Mouse (Mus musculus): ENCODE data around the gene Clip1. TPM values are rescaled to one million over a fixed set of nuclear protein-coding genes. Genes with fewer than 3 reads are reported as not detected.

Gene Clip1
- polyA plus RNA-seq, 1 experiment from 2014 or later, result 81.2 TPM

GRCm38 (mm10) chr5:123573362-123573761, 111.1 kb downstream of the Clip1 start:
- WGBS, result 58% methylated on average over 8 of the region's 8 CpGs

GRCm38 (mm10) chr5:123572357-123573186, 111.8 kb downstream of the Clip1 start, which contains the start of gene Vps33a:
TSS of gene Vps33a (minus strand) at chr5:123573038.
- H3K4me3 ChIP-seq (replicated peaks), result peak within 1 kb of the TSS; percentile 93
- H3K9ac ChIP-seq (replicated peaks), result peak within 1 kb of the TSS; percentile 81
- H3K4me2 ChIP-seq (replicated peaks), result peak within 1 kb of the TSS; percentile 94
- peaks cover 41% of the 10 kb centered on the region for H3K36me3 ChIP-seq
- WGBS, result under 1% methylated on average over 54 of the region's 54 CpGs
- no peaks in the 10 kb centered on the region for H3K27me3 ChIP-seq
- H3K4me1 ChIP-seq (replicated peaks), result peaks cover 12% of the 10 kb centered on the region
- H3K27ac ChIP-seq, result peak within 1 kb of the TSS; percentile 73
- no peaks in the 10 kb centered on the region for H3K9me3 ChIP-seq
- peak; percentile 93 for ATAC-seq

More at GRCm38 (mm10) chr5:123573362-123573761, 111.1 kb downstream of the Clip1 start:
- H3K4me1 ChIP-seq (replicated peaks), result peaks cover 12% of the 10 kb centered on the region
- H3K4me2 ChIP-seq (replicated peaks), result peak overlapping the region; percentile 94
- peaks cover 41% of the 10 kb centered on the region for H3K36me3 ChIP-seq
- no peaks in the 10 kb centered on the region for H3K9me3 ChIP-seq
- peak overlapping the region; percentile 93 for H3K4me3 ChIP-seq (replicated peaks)
- no peak overlapping the region for H3K9ac ChIP-seq (replicated peaks)
- ATAC-seq, result peak; percentile 31
- no peak overlapping the region for H3K27ac ChIP-seq
- no peaks in the 10 kb centered on the region for H3K27me3 ChIP-seq

- H3K4me2 ChIP-seq (replicated peaks), result no peak overlapping the region
- ATAC-seq, result no peak
- H3K36me3 ChIP-seq, result peaks cover 93% of the 10 kb centered on the region
- H3K9me3 ChIP-seq, result no peaks in the 10 kb centered on the region
- WGBS, result 94% methylated on average over 11 of the region's 11 CpGs
- no peak overlapping the region for H3K4me3 ChIP-seq (replicated peaks)
- H3K27ac ChIP-seq, result no peak overlapping the region
- H3K9ac ChIP-seq (replicated peaks), result no peak overlapping the region
- no peaks in the 10 kb centered on the region for H3K27me3 ChIP-seq
- H3K4me1 ChIP-seq (replicated peaks), result no peaks in the 10 kb centered on the region
These were observed 123.3 kb downstream of the Clip1 start for GRCm38 (mm10) chr5:123561128-123561527.

- Histone ChIP-seq H3K9me3 (no peaks in the 10 kb centered on the region), H3K4me1 (replicated peaks) (no peaks in the 10 kb centered on the region), H3K36me3 (peaks cover 90% of the 10 kb centered on the region), H3K9ac (replicated peaks) (no peak overlapping the region), H3K27ac (no peak overlapping the region), H3K27me3 (no peaks in the 10 kb centered on the region), H3K4me2 (replicated peaks) (no peak overlapping the region), H3K4me3 (replicated peaks) (no peak overlapping the region)
- 94% methylated on average over 8 of the region's 8 CpGs for WGBS
- no peak for ATAC-seq
These were observed 124.8 kb downstream of the Clip1 start for GRCm38 (mm10) chr5:123559588-123559987.

GRCm38 (mm10) chr5:123556451-123556850, 128.0 kb downstream of the Clip1 start:
- no peak overlapping the region for H3K9ac ChIP-seq (replicated peaks)
- H3K4me2 ChIP-seq (replicated peaks), result no peak overlapping the region
- WGBS, result 76% methylated on average over 2 of the region's 2 CpGs
- no peaks in the 10 kb centered on the region for H3K27me3 ChIP-seq
- no peak overlapping the region for H3K4me3 ChIP-seq (replicated peaks)
- no peak overlapping the region for H3K27ac ChIP-seq
- H3K4me1 ChIP-seq (replicated peaks), result no peaks in the 10 kb centered on the region
- peaks cover 68% of the 10 kb centered on the region for H3K36me3 ChIP-seq
- no peak for ATAC-seq
- H3K9me3 ChIP-seq, result no peaks in the 10 kb centered on the region

GRCm38 (mm10) chr5:123555693-123556092, 128.7 kb downstream of the Clip1 start:
- Histone ChIP-seq H3K27ac (no peak overlapping the region), H3K4me3 (replicated peaks) (no peak overlapping the region), H3K9ac (replicated peaks) (no peak overlapping the region), H3K36me3 (peaks cover 62% of the 10 kb centered on the region), H3K4me2 (replicated peaks) (no peak overlapping the region), H3K9me3 (no peaks in the 10 kb centered on the region), H3K4me1 (replicated peaks) (no peaks in the 10 kb centered on the region), H3K27me3 (no peaks in the 10 kb centered on the region)
- ATAC-seq, result no peak
- WGBS, result 93% methylated on average over 7 of the region's 7 CpGs

GRCm38 (mm10) chr5:123533801-123534200, 150.6 kb downstream of the Clip1 start:
- H3K9me3 ChIP-seq, result no peaks in the 10 kb centered on the region
- H3K36me3 ChIP-seq, result peaks cover 84% of the 10 kb centered on the region
- H3K4me1 ChIP-seq (replicated peaks), result no peaks in the 10 kb centered on the region
- no peak overlapping the region for H3K4me3 ChIP-seq (replicated peaks)
- H3K9ac ChIP-seq (replicated peaks), result no peak overlapping the region
- 93% methylated on average over 10 of the region's 10 CpGs for WGBS
- H3K4me2 ChIP-seq (replicated peaks), result no peak overlapping the region
- H3K27ac ChIP-seq, result no peak overlapping the region
- H3K27me3 ChIP-seq, result no peaks in the 10 kb centered on the region
- ATAC-seq, result no peak

GRCm38 (mm10) chr5:123530056-123530455, 154.4 kb downstream of the Clip1 start:
- Histone ChIP-seq H3K27ac (no peak overlapping the region), H3K4me3 (replicated peaks) (no peak overlapping the region), H3K27me3 (no peaks in the 10 kb centered on the region), H3K36me3 (peaks cover 72% of the 10 kb centered on the region), H3K9ac (replicated peaks) (no peak overlapping the region), H3K4me2 (replicated peaks) (no peak overlapping the region), H3K9me3 (no peaks in the 10 kb centered on the region), H3K4me1 (replicated peaks) (peaks cover under 1% of the 10 kb centered on the region; the same call in 1 of the 2 replicates)
- WGBS, result 89% methylated on average over 8 of the region's 8 CpGs
- no peak for ATAC-seq

GRCm38 (mm10) chr5:123528641-123529040, 155.8 kb downstream of the Clip1 start:
- H3K36me3 ChIP-seq, result peaks cover 61% of the 10 kb centered on the region
- no peak overlapping the region for H3K27ac ChIP-seq
- no peaks in the 10 kb centered on the region for H3K27me3 ChIP-seq
- peaks cover 8% of the 10 kb centered on the region for H3K4me1 ChIP-seq (replicated peaks)
- ATAC-seq, result no peak
- no peak overlapping the region for H3K9ac ChIP-seq (replicated peaks)
- WGBS, result 80% methylated on average over 7 of the region's 7 CpGs
- no peak overlapping the region for H3K4me2 ChIP-seq (replicated peaks)
- no peak overlapping the region for H3K4me3 ChIP-seq (replicated peaks)
- no peaks in the 10 kb centered on the region for H3K9me3 ChIP-seq

Other genes starting within 250 kb of the Clip1 start
- gene Lrrc43, start 195.3 kb downstream of the Clip1 start, polyA plus RNA-seq (2015; fragmentation: Nextera tagmentation; extraction: Ambion mirVana), result 0.15 and 0.28 TPM in 2 replicates
- gene Il31, start 195.1 kb downstream of the Clip1 start, polyA plus RNA-seq (2015; fragmentation: Nextera tagmentation; extraction: Ambion mirVana), result not detected in 2 replicates
- gene B3gnt4, start 174.2 kb downstream of the Clip1 start, polyA plus RNA-seq (2015; fragmentation: Nextera tagmentation; extraction: Ambion mirVana), result 1.5 TPM in 2 replicates
- 131 and 135 TPM in 2 replicates for gene Diablo, start 160.4 kb downstream of the Clip1 start, polyA plus RNA-seq (2015; fragmentation: Nextera tagmentation; extraction: Ambion mirVana)
- 1.1 and 1.5 TPM in 2 replicates for gene Gm49027, start 159.1 kb downstream of the Clip1 start, polyA plus RNA-seq (2015; fragmentation: Nextera tagmentation; extraction: Ambion mirVana)
- 37.9 and 40.6 TPM in 2 replicates for gene Vps33a, start 111.6 kb downstream of the Clip1 start, polyA plus RNA-seq (2015; fragmentation: Nextera tagmentation; extraction: Ambion mirVana)
- 81.8 and 83.6 TPM in 2 replicates for gene Zcchc8, start 36.5 kb upstream of the Clip1 start, polyA plus RNA-seq (2015; fragmentation: Nextera tagmentation; extraction: Ambion mirVana)
- 173 and 184 TPM in 2 replicates for gene Rsrc2, start 64.8 kb upstream of the Clip1 start, polyA plus RNA-seq (2015; fragmentation: Nextera tagmentation; extraction: Ambion mirVana)
- 14.8 TPM in 2 replicates for gene Kntc1, start 65.1 kb upstream of the Clip1 start, polyA plus RNA-seq (2015; fragmentation: Nextera tagmentation; extraction: Ambion mirVana)
- not detected in 2 replicates for gene Hcar2, start 180.9 kb upstream of the Clip1 start, polyA plus RNA-seq (2015; fragmentation: Nextera tagmentation; extraction: Ambion mirVana)
- 0.08 and 0.30 TPM in 2 replicates for gene Hcar1, start 195.4 kb upstream of the Clip1 start, polyA plus RNA-seq (2015; fragmentation: Nextera tagmentation; extraction: Ambion mirVana)
- gene Denr, start 222.6 kb upstream of the Clip1 start, polyA plus RNA-seq (2015; fragmentation: Nextera tagmentation; extraction: Ambion mirVana), result 145 and 162 TPM in 2 replicates
- gene Gm43518, start 242.8 kb upstream of the Clip1 start, polyA plus RNA-seq (2015; fragmentation: Nextera tagmentation; extraction: Ambion mirVana), result 3.3 and 4.3 TPM in 2 replicates
- 5.1 and 8.0 TPM in 2 replicates for gene Ccdc62, start 246.1 kb upstream of the Clip1 start, polyA plus RNA-seq (2015; fragmentation: Nextera tagmentation; extraction: Ambion mirVana)

All from midbrain, embryonic 13.5 days (tissue).